ENCODE assay signal across 8 mouse cellular contexts in the genomic region with DNA sequence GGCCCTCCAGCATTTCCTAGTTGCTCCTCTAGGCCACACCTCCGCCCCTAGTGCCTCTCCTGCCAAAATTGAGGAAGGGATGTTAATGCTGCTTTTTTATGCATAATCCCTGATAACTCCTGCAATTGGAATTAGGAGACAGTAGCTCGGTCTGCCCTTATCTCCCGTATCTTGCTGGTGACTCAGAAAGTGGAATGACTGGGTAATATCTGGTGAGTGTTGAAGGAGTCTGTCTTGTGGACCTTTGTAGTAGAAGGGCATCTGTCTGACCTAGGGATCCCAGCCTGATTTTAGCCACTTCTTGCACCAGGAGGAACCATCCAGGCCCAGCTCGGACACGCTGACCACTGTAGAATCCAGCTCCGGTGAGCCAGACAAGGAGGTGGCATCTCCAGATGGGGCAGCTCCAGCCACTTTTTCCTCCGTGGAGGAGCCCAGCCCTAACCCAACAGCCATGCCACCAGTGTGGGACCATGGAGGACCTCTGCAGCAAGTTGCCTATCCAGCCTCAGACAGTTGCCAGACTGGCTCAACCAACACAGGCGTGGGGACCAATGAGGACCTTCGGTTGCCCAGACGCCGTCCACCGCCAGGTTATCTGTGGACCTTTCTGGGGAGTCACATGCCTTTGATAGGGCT. TPM values are rescaled to one million over a fixed set of nuclear protein-coding genes. Genes with fewer than 3 reads are reported as not detected.
A peak's percentile ranks its signal among the peaks of the same experiment; 100 is the strongest.
DNase-seq lines count a peak whose midpoint lies in the region; ATAC-seq and TF ChIP-seq lines count a peak whose summit lies in the region.

No protein-coding gene starts in this region.

- 54% methylated on average over 12 of the region's 12 CpGs for WGBS in heart, embryonic 10.5 days
- 72% methylated on average over 12 of the region's 12 CpGs for WGBS in embryonic facial prominence, embryonic 14.5 days
- WGBS in intestine, postnatal 0 days, result 60% methylated on average over 12 of the region's 12 CpGs
- 76% methylated on average over 12 of the region's 12 CpGs for WGBS in neural tube, embryonic 15.5 days

- H3K9me3 ChIP-seq in heart, embryonic 10.5 days, result no peaks in the 10 kb centered on the region
- no peaks in the 10 kb centered on the region for H3K9me3 ChIP-seq in embryonic facial prominence, embryonic 14.5 days (ENCODE audit: control insufficient read depth, low read length)
- H3K9me3 ChIP-seq in intestine, postnatal 0 days (ENCODE audit: control insufficient read depth), result no peaks in the 10 kb centered on the region
- H3K9me3 ChIP-seq in neural tube, embryonic 15.5 days (replicated peaks), result no peaks in the 10 kb centered on the region

- H3K27ac ChIP-seq in heart, embryonic 10.5 days, result peak overlapping the region; percentile 99
- H3K27ac ChIP-seq in embryonic facial prominence, embryonic 14.5 days (replicated peaks; ENCODE audit: low read depth, low read length), result peak overlapping the region; percentile 96
- peak overlapping the region; percentile 83 for H3K27ac ChIP-seq in intestine, postnatal 0 days (ENCODE audit: low read depth, low read length)
- peak overlapping the region; percentile 99 for H3K27ac ChIP-seq in neural tube, embryonic 15.5 days (replicated peaks)

- peaks cover 11% of the 10 kb centered on the region for H3K79me2 ChIP-seq in C2C12 (ENCODE audit: control insufficient read depth, insufficient read depth)

- ATAC-seq in embryonic facial prominence, embryonic 14.5 days (ENCODE audit: low read depth), result no peak
- ATAC-seq in intestine, postnatal 0 days, result peak; percentile 25; the same call in 1 of the 2 replicates
- peak; percentile 18 for ATAC-seq in neural tube, embryonic 15.5 days (ENCODE audit: low FRiP score)

- peak overlapping the region; percentile 58 for H3ac ChIP-seq in C2C12 (ENCODE audit: control insufficient read depth, insufficient read length, low read depth)

- H3K9ac ChIP-seq in embryonic facial prominence, embryonic 14.5 days (ENCODE audit: low read depth, low read length), result peak overlapping the region; percentile 77
- peak overlapping the region; percentile 64 for H3K9ac ChIP-seq in intestine, postnatal 0 days (ENCODE audit: low read depth, low read length)
- H3K9ac ChIP-seq in neural tube, embryonic 15.5 days (replicated peaks), result peak overlapping the region; percentile 85

- no peak for DNase-seq in heart, embryonic 10.5 days (ENCODE audit: low spot score)
- DNase-seq in heart, postnatal 36 days, result no peak
- DNase-seq in embryonic facial prominence, embryonic 14.5 days (ENCODE audit: low spot score), result no peak
- DNase-seq in embryo, embryonic 11 days, result no peak
- DNase-seq in right cerebral cortex, adult 18-20 months, result no peak

- TF ChIP-seq CTCF in C2C12 (IDR thresholded peaks at IDR 0.05; ENCODE audit: control insufficient read depth, insufficient read depth, insufficient read length), result no peak
- TF ChIP-seq CTCF in intestine, postnatal 0 days (IDR thresholded peaks at IDR 0.05; ENCODE audit: low read depth), result no peak; the same call in 1 of the 2 replicates

- H3K79me3 ChIP-seq in C2C12 (ENCODE audit: low read depth), result peaks cover 3% of the 10 kb centered on the region

- H3K4me3 ChIP-seq in heart, embryonic 10.5 days, result peak overlapping the region; percentile 82
- H3K4me3 ChIP-seq in C2C12 (ENCODE audit: insufficient read depth, poor library complexity, severe bottlenecking), result peak overlapping the region; percentile 48
- H3K4me3 ChIP-seq in embryonic facial prominence, embryonic 14.5 days (ENCODE audit: low read depth, low read length), result peak overlapping the region; percentile 57
- H3K4me3 ChIP-seq in intestine, postnatal 0 days (ENCODE audit: low read depth, low read length), result peak overlapping the region; percentile 58
- peak overlapping the region; percentile 78 for H3K4me3 ChIP-seq in neural tube, embryonic 15.5 days (replicated peaks)

- H3K4me1 ChIP-seq in heart, embryonic 10.5 days, result peaks cover 13% of the 10 kb centered on the region
- peaks cover 17% of the 10 kb centered on the region for H3K4me1 ChIP-seq in embryonic facial prominence, embryonic 14.5 days (ENCODE audit: control insufficient read depth, insufficient read depth, low read length)
- H3K4me1 ChIP-seq in intestine, postnatal 0 days (replicated peaks; ENCODE audit: control insufficient read depth, insufficient read depth, low read length), result no peaks in the 10 kb centered on the region; the same call in 1 of the 2 replicates
- H3K4me1 ChIP-seq in neural tube, embryonic 15.5 days, result peaks cover 27% of the 10 kb centered on the region

- no peaks in the 10 kb centered on the region for H3K27me3 ChIP-seq in heart, embryonic 10.5 days (ENCODE audit: insufficient read depth, poor library complexity, severe bottlenecking)
- H3K27me3 ChIP-seq in C2C12 (ENCODE audit: control insufficient read depth, insufficient read depth, insufficient read length), result no peaks in the 10 kb centered on the region
- H3K27me3 ChIP-seq in embryonic facial prominence, embryonic 14.5 days (replicated peaks; ENCODE audit: control insufficient read depth, insufficient read depth, low read length), result no peaks in the 10 kb centered on the region
- H3K27me3 ChIP-seq in intestine, postnatal 0 days (replicated peaks; ENCODE audit: control insufficient read depth, insufficient read depth, low read length), result no peaks in the 10 kb centered on the region
- H3K27me3 ChIP-seq in neural tube, embryonic 15.5 days (replicated peaks), result no peaks in the 10 kb centered on the region

- H3K36me3 ChIP-seq in heart, embryonic 10.5 days, result peaks cover 22% of the 10 kb centered on the region
- H3K36me3 ChIP-seq in C2C12 (ENCODE audit: control insufficient read depth, insufficient read depth), result peaks cover 18% of the 10 kb centered on the region
- H3K36me3 ChIP-seq in embryonic facial prominence, embryonic 14.5 days (ENCODE audit: control insufficient read depth, insufficient read depth, low read length), result peaks cover 27% of the 10 kb centered on the region
- H3K36me3 ChIP-seq in intestine, postnatal 0 days (ENCODE audit: control insufficient read depth, insufficient read depth), result peaks cover 15% of the 10 kb centered on the region; the same call in 1 of the 2 replicates
- H3K36me3 ChIP-seq in neural tube, embryonic 15.5 days, result peaks cover 18% of the 10 kb centered on the region

- intact Hi-C loops in heart, postnatal 36 days (cut with DNase I), result no loop called here

- H3K4me2 ChIP-seq in embryonic facial prominence, embryonic 14.5 days (ENCODE audit: low read depth, low read length), result peak overlapping the region; percentile 65
- peak overlapping the region; percentile 65 for H3K4me2 ChIP-seq in intestine, postnatal 0 days (replicated peaks; ENCODE audit: low read depth)
- peak overlapping the region; percentile 81 for H3K4me2 ChIP-seq in neural tube, embryonic 15.5 days

TF ChIP-seq in C2C12, 6 proteins besides CTCF, POLR2A, EP300 and RAD21:
- TF ChIP-seq CEBPB (IDR thresholded peaks at IDR 0.05; ENCODE audit: low read depth), result no peak
- no peak for TF ChIP-seq MYOG (IDR thresholded peaks at IDR 0.05; ENCODE audit: control insufficient read depth, extremely low read depth, insufficient read length)
- no peak for TF ChIP-seq MYOD1 (IDR thresholded peaks at IDR 0.05; ENCODE audit: control insufficient read depth, insufficient read length, low read depth)
- TF ChIP-seq USF1 (IDR thresholded peaks at IDR 0.05; ENCODE audit: low read depth), result no peak

RNA-seq across cellular contexts. Expression of gene Zfp414, which starts 0.7 kb away (rescaled TPM):
- polyA plus RNA-seq in heart, embryonic 10.5 days (2016; fragmentation: Nextera tagmentation; extraction: Ambion mirVana), result 28.2 and 32.6 TPM in 2 replicates
- 10 to 100 TPM in 1 of 2 experiments, 1 to 10 TPM in 1; 9.8 to 10.6 TPM for total RNA-seq in heart, postnatal 36 days (2021)
- 25.1 TPM for polyA plus RNA-seq in C2C12 (2012; fragmentation: generic; extraction: Trizol)
- 51.9 and 66.6 TPM in 2 replicates for polyA plus RNA-seq in embryonic facial prominence, embryonic 14.5 days (2014; fragmentation: Nextera tagmentation; extraction: Ambion mirVana)
- 19.0 and 19.4 TPM in 2 replicates for polyA plus RNA-seq in intestine, postnatal 0 days (2015; fragmentation: Nextera tagmentation; extraction: Ambion mirVana)
- polyA plus RNA-seq in neural tube, embryonic 15.5 days (2015; fragmentation: Nextera tagmentation; extraction: Ambion mirVana), result 56.1 and 62.3 TPM in 2 replicates

RNA-seq across cellular contexts. Expression of gene Pram1, which starts 8.2 kb away (rescaled TPM):
- polyA plus RNA-seq in heart, embryonic 10.5 days (2016; fragmentation: Nextera tagmentation; extraction: Ambion mirVana), result 0.33 and 0.44 TPM in 2 replicates
- under 1 TPM in 1 of 2 experiments, not detected in 1; 0.22 TPM for total RNA-seq in heart, postnatal 36 days (2021)
- polyA plus RNA-seq in C2C12 (2012; fragmentation: generic; extraction: Trizol), result not detected
- 1.1 TPM in 2 replicates for polyA plus RNA-seq in embryonic facial prominence, embryonic 14.5 days (2014; fragmentation: Nextera tagmentation; extraction: Ambion mirVana)
- polyA plus RNA-seq in intestine, postnatal 0 days (2015; fragmentation: Nextera tagmentation; extraction: Ambion mirVana), result 0.25 and 0.39 TPM in 2 replicates
- 0.61 TPM in 1 of 2 replicates, not detected in the other for polyA plus RNA-seq in neural tube, embryonic 15.5 days (2015; fragmentation: Nextera tagmentation; extraction: Ambion mirVana)

RNA-seq across cellular contexts. Expression of gene Hnrnpm, which starts 57.1 kb away (rescaled TPM):
- polyA plus RNA-seq in heart, embryonic 10.5 days (2016; fragmentation: Nextera tagmentation; extraction: Ambion mirVana), result 281 and 336 TPM in 2 replicates
- 10 to 100 TPM; 82.5 to 83.7 TPM for total RNA-seq in heart, postnatal 36 days (2021)
- polyA plus RNA-seq in C2C12 (2012; fragmentation: generic; extraction: Trizol), result 129 TPM
- polyA plus RNA-seq in embryonic facial prominence, embryonic 14.5 days (2014; fragmentation: Nextera tagmentation; extraction: Ambion mirVana), result 266 and 275 TPM in 2 replicates
- 145 and 152 TPM in 2 replicates for polyA plus RNA-seq in intestine, postnatal 0 days (2015; fragmentation: Nextera tagmentation; extraction: Ambion mirVana)
- polyA plus RNA-seq in neural tube, embryonic 15.5 days (2015; fragmentation: Nextera tagmentation; extraction: Ambion mirVana), result 161 and 203 TPM in 2 replicates
